Mouse (Mus musculus) olfactory bulb, adult 2 months (tissue): ENCODE data around the gene Cdc42.

Experiments used
- CTCF ChIP-seq: fragments of 200-500 bp; IDR thresholded peaks from 2 replicates; pipeline ENCODE4 v1.5.1; 2012; ENCODE audit warnings: low read depth, mild to moderate bottlenecking, low read length, moderate library complexity; ENCODE audit not compliant: insufficient read depth
- POLR2A ChIP-seq: fragments of 200-500 bp; IDR thresholded peaks from 2 replicates; pipeline ENCODE4 v1.6.1; 2012; ENCODE audit warnings: mild to moderate bottlenecking, low read depth, low read length, moderate library complexity; ENCODE audit not compliant: insufficient read depth

GRCm38 (mm10) chr4:137314561-137314960, 43.0 kb downstream of the Cdc42 start:
- TF ChIP-seq POLR2A (no peak), CTCF (no peak)
